Mouse (Mus musculus) forebrain, embryonic 14.5 days (tissue): ENCODE results near the gene Cenpq. TPM values are rescaled to one million over a fixed set of nuclear protein-coding genes. Genes with fewer than 3 reads are reported as not detected.

ENCODE experiments used
- ATAC-seq: fragments of 200-750 bp; cut with Nextera tagmentation; 2 replicates; pipeline ENCODE4 v1.8.0; 2017; ENCODE audit warnings: mild to moderate bottlenecking, moderate library complexity
- DNase-seq: peaks from one replicate; pipeline ENCODE4 v3.0.0-alpha.2; 2015; ENCODE audit warnings: low spot score
- H3K27ac ChIP-seq: fragments of 300-500 bp; sonication (generic); 2 replicates; pipeline ENCODE4 v1.5.1; 2014; ENCODE audit warnings: low read depth, mild to moderate bottlenecking, control low read depth, low read length, moderate library complexity
- H3K27me3 ChIP-seq: fragments of 300-500 bp; sonication (generic); replicated peaks from 2 replicates; pipeline ENCODE4 v1.6.1; 2014; ENCODE audit warnings: low read length, control low read depth, mixed read lengths; ENCODE audit not compliant: control insufficient read depth, insufficient read depth
- H3K36me3 ChIP-seq: fragments of 300-500 bp; sonication (generic); 2 replicates; pipeline ENCODE4 v1.6.1; 2014; ENCODE audit warnings: low read length, control low read depth; ENCODE audit not compliant: control insufficient read depth, insufficient read depth
- H3K4me1 ChIP-seq: fragments of 300-500 bp; sonication (generic); 2 replicates; pipeline ENCODE4 v1.6.1; 2014; ENCODE audit warnings: antibody characterized with exemption, low read length, control low read depth; ENCODE audit not compliant: control insufficient read depth, insufficient read depth
- H3K4me2 ChIP-seq: fragments of 300-500 bp; sonication (generic); 2 replicates; pipeline ENCODE4 v1.6.1; 2014; ENCODE audit warnings: mild to moderate bottlenecking, control low read depth, low read length
- H3K4me3 ChIP-seq: fragments of 300-500 bp; sonication (generic); 2 replicates; pipeline ENCODE4 v1.5.1; 2014; ENCODE audit warnings: low read depth, low read length, control low read depth
- H3K9ac ChIP-seq: fragments of 300-500 bp; sonication (generic); 2 replicates; pipeline ENCODE4 v1.6.1; 2014; ENCODE audit warnings: mild to moderate bottlenecking, low read length, control low read depth, moderate library complexity
- H3K9me3 ChIP-seq: fragments of 300-500 bp; sonication (generic); replicated peaks from 2 replicates; pipeline ENCODE4 v1.6.1; 2016; ENCODE audit warnings: low read length, control low read depth, mixed read lengths; ENCODE audit not compliant: control insufficient read depth
- WGBS: fragments of 180-500 bp; shearing (Covaris S2); extraction: QIAGEN DNeasy Blood & Tissue Kit; methylation state at CpG from one replicate; pipeline ENCODE4 v1.1.7; 2014; 5-methylcytosine and 5-hydroxymethylcytosine counted together
- polyA plus RNA-seq: library from polyadenylated mRNA; unstranded; fragments of >200 nt; fragmentation: Nextera tagmentation; extraction: Ambion mirVana; gene quantifications from 2 replicates; pipeline ENCODE4 v1.2.1, GENCODE M21; 2014

Gene Cenpq
- polyA plus RNA-seq, 1 experiment from 2014 or later = 21.4 TPM

DNA sequence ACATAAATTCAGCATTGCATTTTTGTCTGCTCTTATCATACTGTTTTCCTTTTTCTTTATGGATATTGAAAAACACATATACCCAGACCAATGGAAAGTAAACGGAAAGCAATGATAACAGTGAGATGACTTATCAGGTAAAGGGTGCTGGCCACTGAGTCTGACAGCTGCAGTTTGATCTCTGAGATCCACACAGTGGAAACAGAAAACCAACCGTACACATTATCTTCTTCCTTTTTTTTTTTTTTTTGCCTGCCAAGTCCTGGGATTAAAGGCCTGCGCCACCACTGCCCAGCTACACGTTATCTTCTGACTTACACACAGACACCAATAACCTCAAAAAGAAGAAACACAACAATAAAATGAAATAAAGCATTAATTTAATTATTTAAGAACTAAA, 31.5 kb downstream of the Cenpq start:
- Histone ChIP-seq H3K4me2 (no peak overlapping the region), H3K36me3 (no peaks in the 10 kb centered on the region), H3K9ac (no peak overlapping the region), H3K27me3 (no peaks in the 10 kb centered on the region), H3K4me3 (no peak overlapping the region), H3K9me3 (no peaks in the 10 kb centered on the region), H3K4me1 (no peaks in the 10 kb centered on the region), H3K27ac (no peak overlapping the region)
- ATAC-seq = no peak
- 80% methylated on average over 4 of the region's 4 CpGs for WGBS
- no peak for DNase-seq

DNA sequence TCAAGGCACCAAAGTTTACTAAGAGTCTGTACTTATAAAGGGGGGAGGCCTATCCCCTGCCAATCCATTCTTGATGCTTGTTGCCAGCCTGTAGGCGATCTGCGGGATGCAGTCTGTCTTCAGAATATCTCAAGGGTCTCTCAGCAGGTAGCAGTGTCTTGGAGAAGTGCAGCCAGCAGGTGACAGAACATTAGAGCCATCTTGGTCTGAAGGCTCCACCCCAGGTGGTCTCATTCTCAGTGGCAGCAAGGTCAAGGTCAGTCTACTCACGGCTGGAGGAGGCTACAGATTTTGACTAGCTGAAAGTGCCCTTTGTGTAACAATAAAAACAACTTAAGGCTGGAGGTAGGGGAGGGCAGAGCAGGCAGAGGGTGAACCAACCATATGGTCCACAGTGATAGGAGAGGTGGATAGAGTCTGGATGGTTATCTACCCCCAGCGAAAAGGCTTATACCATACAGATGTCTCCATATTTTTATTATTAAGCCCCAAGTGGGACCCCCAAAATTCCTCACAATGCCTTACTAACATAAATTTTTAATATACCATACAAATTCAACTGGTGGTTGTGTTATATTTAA, 35.0 kb downstream of the Cenpq start:
- no peaks in the 10 kb centered on the region for H3K27me3 ChIP-seq
- DNase-seq = no peak
- no peak overlapping the region for H3K9ac ChIP-seq
- H3K27ac ChIP-seq = no peak overlapping the region
- H3K36me3 ChIP-seq = no peaks in the 10 kb centered on the region
- no peaks in the 10 kb centered on the region for H3K9me3 ChIP-seq
- no peak overlapping the region for H3K4me2 ChIP-seq
- no peaks in the 10 kb centered on the region for H3K4me1 ChIP-seq
- 32% methylated on average over 4 of the region's 4 CpGs for WGBS
- H3K4me3 ChIP-seq = no peak overlapping the region
- no peak for ATAC-seq

DNA sequence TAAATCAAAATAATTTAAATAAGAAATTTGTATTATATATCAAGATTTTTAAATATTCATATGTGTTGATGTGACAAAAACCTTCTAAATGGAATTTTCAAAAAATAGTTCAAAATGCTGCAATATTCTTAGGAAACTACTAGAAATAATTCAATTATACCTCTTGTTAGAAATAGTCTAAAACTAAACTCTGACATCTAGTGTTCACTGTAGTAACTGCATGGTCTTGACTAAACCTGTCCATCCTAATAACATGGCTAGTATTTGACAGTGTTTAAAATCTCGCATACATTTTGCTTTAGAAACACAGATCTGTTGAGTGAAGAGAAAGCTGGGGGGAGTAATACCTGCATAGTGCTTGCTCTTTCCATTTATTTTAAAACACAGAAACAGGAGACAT, 38.0 kb downstream of the Cenpq start:
- Histone ChIP-seq H3K36me3 (no peaks in the 10 kb centered on the region), H3K4me2 (no peak overlapping the region), H3K27me3 (no peaks in the 10 kb centered on the region), H3K9ac (no peak overlapping the region), H3K4me1 (no peaks in the 10 kb centered on the region), H3K9me3 (no peaks in the 10 kb centered on the region), H3K4me3 (no peak overlapping the region), H3K27ac (no peak overlapping the region)
- 73% methylated on average over 1 of the region's 1 CpGs for WGBS
- DNase-seq = peak; percentile 63
- ATAC-seq = no peak

DNA sequence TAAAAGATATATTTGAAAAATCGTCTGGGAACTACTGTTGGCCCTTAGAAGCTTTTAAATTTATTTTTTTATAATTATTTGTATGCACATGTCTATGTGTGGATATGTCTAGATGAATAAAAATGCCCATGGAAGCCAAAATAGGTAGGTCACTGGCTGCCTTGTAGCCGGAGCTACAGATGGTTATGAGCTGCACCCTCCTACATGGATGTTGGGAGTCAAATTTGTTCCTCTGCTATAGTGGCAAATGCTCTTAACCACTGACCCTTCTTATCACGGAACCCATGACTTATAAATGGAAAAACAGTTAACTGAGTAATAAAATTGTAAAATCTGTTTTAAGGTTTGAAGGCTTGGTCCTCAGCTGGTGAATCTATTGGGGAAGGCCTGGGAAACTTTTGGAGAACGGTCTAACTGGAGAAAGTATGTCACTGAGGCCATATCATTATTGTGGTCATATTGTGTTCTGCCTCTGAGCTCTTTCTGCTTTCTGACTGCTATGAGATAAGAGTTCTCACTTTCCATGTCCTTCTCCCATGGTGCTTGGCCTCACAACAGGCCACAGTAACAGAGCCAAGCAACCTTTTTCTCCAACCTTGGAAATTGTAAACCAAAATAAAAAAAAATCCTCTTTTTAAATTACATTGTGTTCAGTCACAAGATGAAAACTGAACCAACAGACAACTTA, 46.9 kb downstream of the Cenpq start:
- Histone ChIP-seq H3K4me1 (no peaks in the 10 kb centered on the region), H3K9me3 (no peaks in the 10 kb centered on the region), H3K4me2 (no peak overlapping the region), H3K27ac (no peak overlapping the region), H3K4me3 (no peak overlapping the region), H3K27me3 (no peaks in the 10 kb centered on the region), H3K9ac (no peak overlapping the region), H3K36me3 (no peaks in the 10 kb centered on the region)
- ATAC-seq = no peak
- WGBS = 80% methylated on average over 4 of the region's 4 CpGs
- DNase-seq = no peak

DNA sequence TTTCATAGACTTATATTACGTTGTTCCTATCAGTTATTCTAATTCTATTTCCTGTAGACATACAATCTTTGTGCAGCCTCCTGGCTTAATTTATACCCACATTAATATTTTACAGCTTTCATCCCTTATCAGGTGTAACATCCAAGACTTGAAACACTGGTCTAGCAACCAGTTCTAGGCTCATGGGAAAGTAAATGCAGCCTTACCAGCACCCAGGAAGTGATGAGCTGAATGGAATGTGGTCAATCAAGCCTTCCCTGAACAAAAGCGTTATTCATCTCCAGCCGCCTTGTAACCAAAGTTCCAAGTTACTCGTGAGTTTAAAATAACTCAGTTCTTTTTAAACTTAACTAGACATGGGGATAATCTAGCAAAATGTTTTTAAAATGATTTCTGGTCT, 49.7 kb downstream of the Cenpq start:
- DNase-seq = no peak
- H3K4me1 ChIP-seq = no peaks in the 10 kb centered on the region
- no peaks in the 10 kb centered on the region for H3K36me3 ChIP-seq
- H3K9me3 ChIP-seq = no peaks in the 10 kb centered on the region
- H3K27ac ChIP-seq = no peak overlapping the region
- no peaks in the 10 kb centered on the region for H3K27me3 ChIP-seq
- no peak for ATAC-seq
- 81% methylated on average over 4 of the region's 4 CpGs for WGBS
- no peak overlapping the region for H3K4me3 ChIP-seq
- no peak overlapping the region for H3K9ac ChIP-seq
- no peak overlapping the region for H3K4me2 ChIP-seq

DNA sequence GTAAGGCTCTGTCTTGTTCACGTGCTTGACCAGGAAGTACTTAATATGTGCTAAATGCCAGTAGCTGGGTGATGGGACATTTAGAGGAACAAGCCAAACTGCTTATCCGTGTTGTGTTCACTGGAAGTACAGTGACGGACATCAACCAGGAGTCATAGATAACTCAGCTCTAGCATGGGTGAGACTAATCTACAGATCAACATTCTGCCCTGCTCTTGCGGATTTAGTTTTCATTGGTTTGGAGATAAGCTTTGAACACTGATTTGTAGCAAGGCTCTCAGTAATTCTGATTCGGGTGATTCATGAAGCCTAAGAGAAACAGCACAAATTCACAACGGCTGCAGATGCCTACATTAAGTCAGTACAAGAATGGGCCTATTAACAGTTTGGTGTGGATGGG, 52.7 kb downstream of the Cenpq start:
- 92% methylated on average over 6 of the region's 6 CpGs for whole genome bisulfite sequencing
- Histone ChIP-seq H3K4me2 (no peak overlapping the region), H3K27ac (no peak overlapping the region), H3K27me3 (no peaks in the 10 kb centered on the region), H3K9me3 (no peaks in the 10 kb centered on the region), H3K4me3 (no peak overlapping the region), H3K9ac (no peak overlapping the region), H3K36me3 (no peaks in the 10 kb centered on the region), H3K4me1 (0 out of 2 replicates have a peak, but pooled peaks cover 3% of the 10 kb centered on the region)
- no peak for DNase-seq
- no peak for ATAC-seq

DNA sequence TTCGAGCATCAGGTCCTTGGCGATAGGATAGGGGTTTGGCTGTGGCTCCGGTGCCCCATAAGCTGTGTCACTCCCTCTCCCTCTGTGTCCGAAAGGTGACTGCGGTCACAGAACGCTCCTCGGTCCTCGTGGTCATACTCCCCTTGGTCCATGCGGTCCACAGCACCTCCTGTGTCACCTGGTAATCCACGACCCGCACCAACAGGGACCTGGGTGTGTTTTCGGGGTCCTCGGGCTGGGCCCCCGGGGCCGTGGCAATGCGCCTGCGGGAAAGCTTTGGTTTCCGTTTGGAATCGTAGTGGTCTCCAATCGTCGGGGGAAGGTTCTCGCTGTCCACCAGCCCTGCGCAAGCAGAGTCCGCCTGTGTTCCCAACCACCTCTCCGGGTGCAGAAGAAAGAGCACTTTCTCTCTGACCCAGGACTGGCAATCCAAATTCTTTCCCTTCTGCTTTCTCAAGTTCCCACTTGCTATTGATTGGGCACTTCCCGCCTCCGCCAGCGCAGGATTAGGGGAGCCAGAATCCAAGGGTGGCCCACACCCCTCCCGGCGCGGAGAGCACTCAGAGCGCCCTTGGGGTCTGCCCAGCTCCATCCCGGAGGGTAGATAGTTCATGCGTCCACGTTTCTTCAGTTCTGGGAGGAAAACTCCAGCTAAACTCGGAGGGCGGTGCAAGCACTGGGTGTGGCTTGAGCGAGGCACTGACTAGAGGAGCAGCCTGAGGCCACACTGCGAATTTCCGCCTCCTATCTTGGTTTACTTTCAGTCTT, 54.7 kb downstream of the Cenpq start, which contains the start of gene 9130008F23Rik:
TSS of gene 9130008F23Rik (minus strand) at position 636 of the 768 bp plus-strand sequence.
- Histone ChIP-seq H3K4me2 (peak within 1 kb of the TSS; percentile 87), H3K27me3 (no peaks in the 10 kb centered on the region), H3K9ac (peak within 1 kb of the TSS; percentile 58), H3K27ac (no peak within 1 kb of the TSS), H3K36me3 (no peaks in the 10 kb centered on the region), H3K4me3 (peak within 1 kb of the TSS; percentile 42), H3K4me1 (0 out of 2 replicates have a peak, but pooled peaks cover 3% of the 10 kb centered on the region), H3K9me3 (no peaks in the 10 kb centered on the region)
- WGBS = under 1% methylated on average over 40 of the region's 40 CpGs
- DNase-seq = peak; percentile 48
- ATAC-seq = peak; percentile 88

DNA sequence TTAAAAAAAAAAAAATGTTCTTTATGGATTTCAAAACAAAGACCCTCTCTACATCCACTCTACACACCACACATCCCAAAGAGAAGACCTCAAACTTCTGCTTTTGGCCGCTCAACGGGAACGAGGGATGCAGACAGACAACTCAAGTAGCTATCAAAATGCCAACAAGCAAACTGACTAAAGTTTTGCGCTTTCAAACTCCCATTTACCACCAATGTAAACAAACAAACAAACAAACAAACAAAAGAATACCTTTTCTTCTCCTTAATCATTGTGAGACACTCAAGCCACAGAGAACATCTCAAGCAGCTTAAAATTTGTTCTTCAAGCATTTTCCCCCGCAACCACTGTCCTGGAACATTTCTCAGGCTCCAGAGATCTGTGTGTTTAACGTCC, 55.3 kb downstream of the Cenpq start:
- Histone ChIP-seq H3K4me3 (peak overlapping the region; percentile 42), H3K4me1 (0 out of 2 replicates have a peak, but pooled peaks cover 3% of the 10 kb centered on the region), H3K4me2 (peak overlapping the region; percentile 87), H3K9me3 (no peaks in the 10 kb centered on the region), H3K27ac (no peak overlapping the region), H3K36me3 (no peaks in the 10 kb centered on the region), H3K9ac (peak overlapping the region; percentile 58; the same call in 1 of the 2 replicates), H3K27me3 (no peaks in the 10 kb centered on the region)
- no peak for DNase-seq
- 16% methylated on average over 6 of the region's 6 CpGs for WGBS
- no peak for ATAC-seq

DNA sequence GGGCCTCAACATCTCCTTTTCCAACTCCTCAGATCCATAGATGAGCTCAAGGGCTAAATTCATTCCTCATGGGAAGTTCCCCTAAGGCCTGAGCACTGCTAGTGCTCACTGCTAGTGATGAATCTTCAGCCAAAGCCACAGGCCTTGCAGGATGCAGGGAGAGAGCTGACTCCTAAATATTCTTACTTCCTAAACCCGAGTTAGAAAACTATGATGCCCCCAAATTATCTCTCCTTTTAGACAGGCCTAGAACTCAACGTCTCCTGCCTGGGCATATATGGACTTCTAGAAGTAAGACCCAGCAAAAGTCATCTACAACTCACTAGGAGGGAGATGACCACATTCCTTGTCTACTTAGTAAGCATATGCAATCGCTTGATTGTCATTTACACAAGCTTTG, 57.1 kb downstream of the Cenpq start:
- 46% methylated on average over 3 of the region's 3 CpGs for WGBS
- no peak for DNase-seq

More for the DNA sequence above, 57.1 kb downstream of the Cenpq start:
- Histone ChIP-seq H3K4me2 (no peak overlapping the region), H3K9me3 (no peaks in the 10 kb centered on the region), H3K36me3 (no peaks in the 10 kb centered on the region), H3K27me3 (no peaks in the 10 kb centered on the region), H3K27ac (no peak overlapping the region), H3K9ac (no peak overlapping the region), H3K4me1 (0 out of 2 replicates have a peak, but pooled peaks cover 3% of the 10 kb centered on the region), H3K4me3 (no peak overlapping the region)
- ATAC-seq = no peak
